Mouse (Mus musculus): ENCODE measurements around the gene Pex11g. TPM values are rescaled to one million over a fixed set of nuclear protein-coding genes. Genes with fewer than 3 reads are reported as not detected.

Pex11g gene
- polyA plus RNA-seq, 1 experiment, result 15.1 TPM

DNA sequence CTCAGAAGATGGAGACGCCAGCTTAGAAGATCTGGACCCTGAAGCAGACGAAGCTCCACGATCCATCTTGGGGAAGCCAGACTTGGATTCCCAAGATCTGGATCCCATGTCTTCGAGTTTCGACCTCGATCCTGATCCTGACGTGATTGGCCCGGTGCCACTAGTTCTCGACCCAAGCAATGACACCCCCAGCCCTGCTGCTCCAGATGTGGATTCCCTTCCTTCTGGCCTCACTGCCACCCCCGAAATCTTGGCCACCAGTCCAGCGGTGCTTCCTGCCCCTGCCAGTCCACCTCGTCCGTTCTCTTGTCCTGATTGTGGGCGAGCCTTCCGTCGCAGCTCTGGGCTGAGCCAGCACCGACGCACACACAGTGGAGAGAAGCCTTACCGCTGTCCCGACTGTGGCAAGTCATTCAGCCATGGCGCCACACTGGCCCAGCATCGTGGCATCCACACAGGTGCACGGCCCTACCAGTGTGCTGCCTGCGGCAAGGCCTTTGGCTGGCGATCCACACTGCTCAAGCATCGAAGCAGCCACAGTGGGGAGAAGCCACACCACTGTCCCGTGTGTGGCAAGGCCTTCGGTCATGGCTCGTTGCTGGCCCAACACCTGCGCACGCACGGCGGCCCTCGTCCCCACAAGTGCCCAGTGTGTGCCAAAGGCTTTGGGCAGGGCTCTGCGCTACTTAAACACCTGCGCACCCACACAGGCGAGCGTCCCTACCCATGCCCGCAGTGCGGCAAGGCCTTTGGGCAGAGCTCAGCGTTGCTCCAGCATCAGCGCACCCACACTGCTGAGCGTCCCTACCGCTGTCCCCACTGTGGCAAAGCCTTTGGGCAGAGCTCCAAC lies 28.3 kb upstream of the Pex11g start:
- Histone ChIP-seq H3K27me3 (replicated peaks; ENCODE audit: control insufficient read depth, insufficient read depth, low read length) (no peaks in the 10 kb centered on the region), H3K4me3 (ENCODE audit: insufficient read depth, low read depth, low read length) (no peak overlapping the region), H3K27ac (ENCODE audit: insufficient read depth, low read depth, low read length) (no peak overlapping the region), H3K36me3 (ENCODE audit: control insufficient read depth, insufficient read depth, low read length) (no peaks in the 10 kb centered on the region), H3K4me1 (ENCODE audit: control insufficient read depth, insufficient read depth, low read length) (no peaks in the 10 kb centered on the region)
- no peak for DNase-seq
- TF ChIP-seq POLR2A (IDR thresholded peaks at IDR 0.05; ENCODE audit: low read depth, low read length) (no peak), CTCF (conservative IDR thresholded peaks at IDR 0.05; ENCODE audit: insufficient read depth, insufficient read length, low read depth, low read length) (no peak)
- WGBS, result 96% methylated on average over 44 of the region's 44 CpGs

DNA sequence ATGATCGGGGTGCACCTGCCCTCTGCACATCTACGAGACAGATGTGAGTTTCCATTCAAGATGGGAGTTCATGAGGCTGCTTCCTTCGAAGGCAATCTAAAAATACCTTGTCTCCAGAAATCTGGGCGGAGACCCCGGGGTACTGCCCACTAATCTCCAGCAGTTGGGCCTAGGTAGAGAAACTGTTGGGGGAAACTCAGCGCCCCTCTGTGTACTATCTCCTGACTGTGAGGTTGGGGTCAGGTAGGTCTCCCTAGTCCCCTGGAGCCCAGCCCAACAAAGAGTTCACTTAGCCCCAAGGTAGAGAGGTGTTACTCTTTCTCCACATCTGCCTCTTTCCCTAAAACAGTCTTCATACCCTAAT lies 26.3 kb upstream of the Pex11g start:
- 25% methylated on average over 6 of the region's 6 CpGs for WGBS
- no peak for TF ChIP-seq POLR2A (IDR thresholded peaks at IDR 0.05; ENCODE audit: low read depth, low read length)
- TF ChIP-seq CTCF (conservative IDR thresholded peaks at IDR 0.05; ENCODE audit: insufficient read depth, insufficient read length, low read depth, low read length), result no peak
- H3K4me1 ChIP-seq (ENCODE audit: control insufficient read depth, insufficient read depth, low read length), result no peaks in the 10 kb centered on the region
- no peaks in the 10 kb centered on the region for H3K27me3 ChIP-seq (replicated peaks; ENCODE audit: control insufficient read depth, insufficient read depth, low read length)
- no peak for DNase-seq
- H3K36me3 ChIP-seq (ENCODE audit: control insufficient read depth, insufficient read depth, low read length), result no peaks in the 10 kb centered on the region
- H3K27ac ChIP-seq (ENCODE audit: insufficient read depth, low read depth, low read length), result no peak overlapping the region
- peak overlapping the region; percentile 86 for H3K4me3 ChIP-seq (ENCODE audit: insufficient read depth, low read depth, low read length)

DNA sequence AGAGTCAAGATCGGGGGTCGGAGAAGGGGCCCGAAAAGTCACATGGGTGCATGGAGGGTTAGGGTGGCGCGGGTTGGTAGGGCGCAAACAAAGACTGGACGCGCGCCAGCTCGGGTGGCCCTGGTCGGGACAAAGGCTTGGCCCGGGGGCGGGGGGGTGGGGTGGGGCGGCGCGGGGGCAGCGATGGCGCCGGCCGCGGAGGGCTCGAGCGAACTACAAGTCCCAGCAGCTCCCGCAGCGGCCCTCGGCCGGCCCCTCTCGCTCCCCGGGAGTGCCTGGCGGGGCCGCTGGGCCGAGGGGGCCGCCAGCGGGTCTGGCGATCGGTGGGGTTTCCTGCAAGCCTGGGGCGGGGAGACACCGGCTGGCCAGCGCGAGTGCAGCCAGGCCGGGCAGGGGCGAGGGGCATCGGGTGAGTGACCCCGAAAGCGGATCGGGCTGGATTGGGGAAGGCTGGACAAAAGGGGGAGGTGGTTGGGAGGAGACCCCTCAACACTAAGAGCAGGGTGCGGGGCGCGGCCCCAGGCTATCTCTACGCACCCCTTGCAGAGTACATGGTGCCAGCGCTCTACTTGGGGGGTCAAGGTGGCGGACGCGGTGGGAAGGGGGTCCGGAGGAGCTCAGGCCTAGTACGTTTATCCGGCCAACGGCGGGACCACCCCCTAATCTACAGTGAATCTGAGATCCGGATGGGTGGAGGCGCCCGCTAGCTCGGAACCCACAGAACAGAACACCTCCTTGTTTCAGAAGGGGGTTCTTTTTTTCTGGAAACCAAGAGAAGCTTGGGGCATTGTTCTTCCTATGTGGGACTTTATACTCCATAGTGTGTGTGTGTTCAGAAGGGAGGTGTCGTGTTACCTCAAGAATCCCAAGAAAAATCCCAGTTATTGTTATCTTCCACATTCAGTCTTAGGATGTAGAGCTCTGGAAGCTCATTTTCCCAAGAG lies 25.7 kb upstream of the Pex11g start, which contains the start of gene Zfp358:
Zfp358 (plus strand) TSS at position 238 of the 944 bp plus-strand sequence.
- WGBS, result under 1% methylated on average over 60 of the region's 64 CpGs
- peak; percentile 74 for DNase-seq

DNA sequence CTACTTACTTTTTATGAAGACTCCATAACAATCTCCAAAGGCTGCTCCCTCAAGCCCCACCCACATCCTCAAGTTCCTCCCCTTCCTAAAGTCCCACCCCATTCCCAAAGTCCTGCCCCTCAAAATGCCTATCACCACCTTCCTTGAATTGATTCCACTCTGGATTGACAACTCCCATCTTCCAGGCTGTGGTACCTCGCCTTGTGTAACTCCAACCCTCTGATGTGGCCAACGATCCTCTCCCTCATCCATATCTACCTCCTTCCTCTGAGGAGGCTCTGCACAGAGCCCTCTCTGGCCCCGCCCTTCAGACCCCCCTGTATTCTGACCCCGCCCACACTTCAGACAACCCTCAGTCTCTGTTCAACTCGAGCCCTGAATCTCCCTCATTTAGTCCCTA lies 17.7 kb upstream of the Pex11g start:
- WGBS, result 31% methylated on average over 5 of the region's 5 CpGs
- Histone ChIP-seq H3K27me3 (replicated peaks; ENCODE audit: control insufficient read depth, insufficient read depth, low read length) (no peaks in the 10 kb centered on the region), H3K27ac (ENCODE audit: insufficient read depth, low read depth, low read length) (no peak overlapping the region), H3K4me3 (ENCODE audit: insufficient read depth, low read depth, low read length) (no peak overlapping the region), H3K36me3 (ENCODE audit: control insufficient read depth, insufficient read depth, low read length) (no peaks in the 10 kb centered on the region), H3K4me1 (ENCODE audit: control insufficient read depth, insufficient read depth, low read length) (no peaks in the 10 kb centered on the region)
- no peak for DNase-seq
- TF ChIP-seq POLR2A (IDR thresholded peaks at IDR 0.05; ENCODE audit: low read depth, low read length) (no peak), CTCF (conservative IDR thresholded peaks at IDR 0.05; ENCODE audit: insufficient read depth, insufficient read length, low read depth, low read length) (no peak)

More for the DNA sequence above, 25.7 kb upstream of the Pex11g start, which contains the start of gene Zfp358:
- H3K4me3 ChIP-seq (ENCODE audit: insufficient read depth, low read depth, low read length), result peak within 1 kb of the TSS; percentile 86
- H3K4me1 ChIP-seq (ENCODE audit: control insufficient read depth, insufficient read depth, low read length), result no peaks in the 10 kb centered on the region
- no peaks in the 10 kb centered on the region for H3K36me3 ChIP-seq (ENCODE audit: control insufficient read depth, insufficient read depth, low read length)
- peak within 1 kb of the TSS; percentile 42 for H3K27ac ChIP-seq (ENCODE audit: insufficient read depth, low read depth, low read length)
- H3K27me3 ChIP-seq (replicated peaks; ENCODE audit: control insufficient read depth, insufficient read depth, low read length), result no peaks in the 10 kb centered on the region
- TF ChIP-seq POLR2A (IDR thresholded peaks at IDR 0.05; ENCODE audit: low read depth, low read length), result no peak
- no peak for TF ChIP-seq CTCF (conservative IDR thresholded peaks at IDR 0.05; ENCODE audit: insufficient read depth, insufficient read length, low read depth, low read length)

DNA sequence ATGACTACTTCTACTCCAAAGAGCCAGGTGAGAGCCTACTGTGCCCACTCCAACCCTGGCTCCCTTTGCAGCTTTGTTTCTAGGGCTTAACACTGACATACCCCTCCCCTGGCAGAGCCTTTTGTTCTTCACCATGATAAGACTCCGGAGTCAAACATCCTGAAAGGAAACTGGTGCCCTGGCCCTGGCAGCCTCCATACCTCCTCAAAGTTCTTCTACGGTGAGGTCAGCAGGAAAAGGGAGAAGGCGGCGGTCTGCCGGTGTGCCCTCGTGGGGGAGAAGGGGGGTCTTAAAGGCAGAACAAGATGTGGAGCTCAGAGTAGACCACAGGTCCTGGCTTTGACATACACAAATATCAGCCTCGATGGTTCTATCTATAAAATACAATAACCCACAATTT lies 16.1 kb upstream of the Pex11g start:
- no peaks in the 10 kb centered on the region for H3K36me3 ChIP-seq (ENCODE audit: control insufficient read depth, insufficient read depth, low read length)
- TF ChIP-seq POLR2A (IDR thresholded peaks at IDR 0.05; ENCODE audit: low read depth, low read length), result no peak
- TF ChIP-seq CTCF (conservative IDR thresholded peaks at IDR 0.05; ENCODE audit: insufficient read depth, insufficient read length, low read depth, low read length), result no peak
- no peak overlapping the region for H3K27ac ChIP-seq (ENCODE audit: insufficient read depth, low read depth, low read length)
- WGBS, result 71% methylated on average over 7 of the region's 7 CpGs
- no peaks in the 10 kb centered on the region for H3K27me3 ChIP-seq (replicated peaks; ENCODE audit: control insufficient read depth, insufficient read depth, low read length)
- H3K4me1 ChIP-seq (ENCODE audit: control insufficient read depth, insufficient read depth, low read length), result no peaks in the 10 kb centered on the region
- H3K4me3 ChIP-seq (ENCODE audit: insufficient read depth, low read depth, low read length), result no peak overlapping the region
- DNase-seq, result no peak

DNA sequence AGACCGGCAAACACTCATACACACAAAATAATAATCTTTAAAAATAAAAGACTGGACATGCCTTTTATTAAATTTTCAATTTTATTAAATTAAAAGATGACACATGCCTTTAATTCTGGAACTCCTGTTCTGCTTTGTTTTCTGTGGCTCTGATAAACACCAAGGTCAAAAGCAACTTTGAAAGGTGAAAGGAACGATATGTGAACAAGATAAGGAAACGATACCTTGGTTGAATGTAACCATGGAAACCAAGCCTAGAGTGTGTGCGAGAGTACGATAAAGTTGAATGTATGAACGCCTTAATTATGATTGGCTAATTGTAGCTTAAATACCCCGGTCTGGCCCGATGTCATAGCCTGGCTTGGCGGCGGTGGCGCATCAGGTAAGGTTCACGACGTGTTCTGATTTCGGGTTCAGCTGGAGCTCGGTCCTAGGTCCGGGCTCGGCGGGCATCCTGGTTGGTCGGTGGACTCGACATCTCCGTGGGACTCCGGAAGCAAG lies 14.8 kb upstream of the Pex11g start:
- H3K4me1 ChIP-seq (ENCODE audit: control insufficient read depth, insufficient read depth, low read length), result no peaks in the 10 kb centered on the region
- H3K36me3 ChIP-seq (ENCODE audit: control insufficient read depth, insufficient read depth, low read length), result no peaks in the 10 kb centered on the region
- TF ChIP-seq POLR2A (IDR thresholded peaks at IDR 0.05; ENCODE audit: low read depth, low read length) (no peak), CTCF (conservative IDR thresholded peaks at IDR 0.05; ENCODE audit: insufficient read depth, insufficient read length, low read depth, low read length) (no peak)
- WGBS, result 89% methylated on average over 22 of the region's 22 CpGs
- H3K4me3 ChIP-seq (ENCODE audit: insufficient read depth, low read depth, low read length), result no peak overlapping the region
- DNase-seq, result no peak
- no peak overlapping the region for H3K27ac ChIP-seq (ENCODE audit: insufficient read depth, low read depth, low read length)
- H3K27me3 ChIP-seq (replicated peaks; ENCODE audit: control insufficient read depth, insufficient read depth, low read length), result no peaks in the 10 kb centered on the region
